Mouse (Mus musculus): Measurements from ENCODE around the gene Nsrp1. TPM values are rescaled to one million over a fixed set of nuclear protein-coding genes. Genes with fewer than 3 reads are reported as not detected.
"Not testable (repeated sequence)": the region's sequence is repeated elsewhere in the genome, so short reads cannot be mapped to it uniquely, and the experiment has no call there.

Nsrp1 gene
- polyA plus RNA-seq, 1 experiment from 2014 or later, result 70.9 TPM

DNA sequence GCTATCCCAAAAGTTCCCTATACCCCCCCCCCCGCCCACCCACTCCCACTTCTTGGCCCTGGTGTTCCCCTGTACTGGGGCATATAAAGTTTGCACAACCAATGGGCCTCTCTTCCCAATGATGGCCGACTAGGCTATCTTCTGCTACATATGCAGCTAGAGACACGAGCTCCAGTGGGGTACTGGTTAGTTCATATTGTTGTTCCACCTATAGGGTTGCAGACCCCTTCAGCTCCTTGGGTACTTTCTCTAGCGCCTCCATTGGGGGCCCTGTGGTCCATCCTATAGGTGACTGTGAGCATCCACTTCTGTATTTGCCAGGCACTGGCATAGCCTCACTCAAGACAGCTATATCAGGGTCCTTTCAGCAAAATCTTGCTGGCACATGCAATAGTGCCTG lies 904 bp downstream of the Nsrp1 start:
- H3K27ac ChIP-seq (replicated peaks; ENCODE audit: low read depth, low read length); H3K9me3 ChIP-seq (ENCODE audit: control insufficient read depth, low read length); ATAC-seq (ENCODE audit: insufficient number of reproducible peaks, low FRiP score, low TSS enrichment, low read depth); H3K36me3 ChIP-seq (ENCODE audit: control insufficient read depth, insufficient read depth, low read length); DNase-seq (ENCODE audit: low spot score); H3K27me3 ChIP-seq (ENCODE audit: control insufficient read depth, insufficient read depth, low read length); H3K4me1 ChIP-seq (ENCODE audit: control insufficient read depth, insufficient read depth, low read length): not testable (repeated sequence)
- Histone ChIP-seq H3K4me2 (ENCODE audit: low read depth, severe bottlenecking) (peak overlapping the region; percentile 72), H3K4me3 (ENCODE audit: low read depth, low read length) (peak overlapping the region; percentile 90), H3K9ac (ENCODE audit: low read length) (peak overlapping the region; percentile 96)
- WGBS, result 75% methylated on average over 4 of the region's 4 CpGs

DNA sequence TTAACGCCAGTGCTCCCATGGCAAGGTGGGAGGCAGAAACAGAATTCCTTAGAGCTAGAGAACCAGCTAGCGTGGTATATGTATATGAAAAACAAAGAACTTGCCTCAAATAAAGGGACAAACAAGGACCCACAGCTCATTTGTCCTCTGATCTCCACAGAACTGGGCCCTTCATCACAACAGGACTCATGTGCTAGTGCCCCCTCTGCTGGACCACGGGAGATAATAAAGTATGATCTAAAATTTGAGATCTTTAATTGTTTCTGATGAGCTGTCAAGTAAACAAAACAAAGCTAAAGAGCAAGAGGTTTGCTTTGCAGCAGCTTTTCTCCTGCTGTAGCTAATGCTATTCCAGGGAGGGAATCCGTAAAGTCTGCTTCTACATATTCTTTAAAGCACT lies 7.5 kb downstream of the Nsrp1 start:
- ATAC-seq (ENCODE audit: insufficient number of reproducible peaks, low FRiP score, low TSS enrichment, low read depth) (no peak), DNase-seq (ENCODE audit: low spot score) (no peak)
- no peak overlapping the region for H3K27ac ChIP-seq (replicated peaks; ENCODE audit: low read depth, low read length)
- WGBS, result 87% methylated on average over 4 of the region's 4 CpGs
- H3K9me3 ChIP-seq (ENCODE audit: control insufficient read depth, low read length), result no peaks in the 10 kb centered on the region
- H3K9ac ChIP-seq (ENCODE audit: low read length), result no peak overlapping the region
- H3K27me3 ChIP-seq (ENCODE audit: control insufficient read depth, insufficient read depth, low read length), result no peaks in the 10 kb centered on the region
- no peak overlapping the region for H3K4me3 ChIP-seq (ENCODE audit: low read depth, low read length)
- no peaks in the 10 kb centered on the region for H3K4me1 ChIP-seq (ENCODE audit: control insufficient read depth, insufficient read depth, low read length)
- H3K4me2 ChIP-seq (ENCODE audit: low read depth, severe bottlenecking), result no peak overlapping the region
- peaks cover 2% of the 10 kb centered on the region; the same call in 1 of the 2 replicates for H3K36me3 ChIP-seq (ENCODE audit: control insufficient read depth, insufficient read depth, low read length)

DNA sequence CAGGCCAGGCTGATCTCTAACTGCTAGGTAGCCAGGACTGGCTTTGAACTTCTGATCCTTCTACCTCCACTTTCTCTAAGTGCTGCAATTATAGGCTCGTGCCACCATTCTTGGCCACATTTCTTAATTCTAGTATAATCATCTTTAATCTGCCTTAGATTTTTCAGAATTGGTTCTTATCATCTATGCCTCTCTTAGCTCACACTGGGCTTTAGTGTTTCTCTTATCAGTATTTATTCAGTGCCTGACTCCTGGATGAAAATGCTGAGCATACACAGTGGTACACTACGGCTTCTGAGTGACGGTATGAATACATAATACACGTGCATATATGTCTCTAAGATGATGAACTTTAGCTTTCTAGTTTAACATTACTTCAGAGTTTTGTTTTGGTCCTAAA lies 9.4 kb downstream of the Nsrp1 start:
- Histone ChIP-seq H3K36me3 (ENCODE audit: control insufficient read depth, insufficient read depth, low read length) (peaks cover 2% of the 10 kb centered on the region; the same call in 1 of the 2 replicates), H3K4me2 (ENCODE audit: low read depth, severe bottlenecking) (no peak overlapping the region), H3K9ac (ENCODE audit: low read length) (no peak overlapping the region), H3K4me3 (ENCODE audit: low read depth, low read length) (no peak overlapping the region), H3K27ac (replicated peaks; ENCODE audit: low read depth, low read length) (no peak overlapping the region), H3K27me3 (ENCODE audit: control insufficient read depth, insufficient read depth, low read length) (no peaks in the 10 kb centered on the region), H3K4me1 (ENCODE audit: control insufficient read depth, insufficient read depth, low read length) (no peaks in the 10 kb centered on the region), H3K9me3 (ENCODE audit: control insufficient read depth, low read length) (no peaks in the 10 kb centered on the region)
- 96% methylated on average over 4 of the region's 4 CpGs for WGBS
- no peak for ATAC-seq (ENCODE audit: insufficient number of reproducible peaks, low FRiP score, low TSS enrichment, low read depth)
- no peak for DNase-seq (ENCODE audit: low spot score)

DNA sequence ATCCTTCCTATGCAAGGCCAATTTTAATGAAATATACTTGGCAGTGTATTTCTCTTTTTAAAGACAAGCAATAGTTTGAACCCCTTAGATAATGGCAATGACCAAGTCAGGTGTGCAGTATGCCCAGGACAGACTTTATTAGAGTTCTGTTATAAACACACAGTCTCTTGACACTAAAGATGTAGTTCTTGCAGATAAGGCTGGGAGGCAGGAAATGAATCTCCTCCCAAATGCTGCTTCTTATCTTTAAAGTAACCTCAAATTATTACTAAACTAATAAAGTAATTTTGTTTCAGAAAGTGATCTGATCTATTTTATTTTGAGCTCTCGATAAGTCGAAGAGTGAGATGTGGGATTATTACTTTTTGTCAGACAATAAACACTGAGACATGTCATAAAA lies 14.8 kb downstream of the Nsrp1 start:
- DNase-seq (ENCODE audit: low spot score), result no peak
- WGBS, result 95% methylated on average over 2 of the region's 2 CpGs

DNA sequence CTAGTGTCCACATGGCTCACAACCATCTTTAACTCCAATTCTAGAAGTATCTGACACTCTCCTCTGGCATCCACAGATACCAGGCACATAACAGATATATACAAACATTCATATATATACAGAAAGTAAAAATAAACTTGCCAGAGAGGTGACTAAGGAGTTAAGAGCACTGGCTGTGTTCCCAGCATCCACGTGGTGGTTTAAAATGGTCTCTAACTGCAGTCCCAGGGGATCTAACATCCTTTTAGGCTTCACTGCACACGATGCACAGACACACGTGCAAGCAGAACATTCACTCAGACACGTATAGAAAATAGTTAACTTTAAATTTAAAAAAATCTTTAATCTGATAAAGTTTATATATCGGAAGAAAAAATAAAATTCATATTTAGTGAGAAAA lies 16.3 kb downstream of the Nsrp1 start:
- Histone ChIP-seq H3K9ac (ENCODE audit: low read length) (no peak overlapping the region), H3K27ac (replicated peaks; ENCODE audit: low read depth, low read length) (no peak overlapping the region), H3K27me3 (ENCODE audit: control insufficient read depth, insufficient read depth, low read length) (no peaks in the 10 kb centered on the region), H3K4me2 (ENCODE audit: low read depth, severe bottlenecking) (no peak overlapping the region), H3K4me3 (ENCODE audit: low read depth, low read length) (no peak overlapping the region), H3K4me1 (ENCODE audit: control insufficient read depth, insufficient read depth, low read length) (no peaks in the 10 kb centered on the region), H3K9me3 (ENCODE audit: control insufficient read depth, low read length) (no peaks in the 10 kb centered on the region), H3K36me3 (ENCODE audit: control insufficient read depth, insufficient read depth, low read length) (no peaks in the 10 kb centered on the region)
- no peak for DNase-seq (ENCODE audit: low spot score)
- WGBS, result 87% methylated on average over 5 of the region's 5 CpGs
- ATAC-seq (ENCODE audit: insufficient number of reproducible peaks, low FRiP score, low TSS enrichment, low read depth), result no peak

More for the DNA sequence above, 14.8 kb downstream of the Nsrp1 start:
- H3K36me3 ChIP-seq (ENCODE audit: control insufficient read depth, insufficient read depth, low read length), result no peaks in the 10 kb centered on the region
- H3K4me1 ChIP-seq (ENCODE audit: control insufficient read depth, insufficient read depth, low read length), result no peaks in the 10 kb centered on the region
- no peak overlapping the region for H3K9ac ChIP-seq (ENCODE audit: low read length)
- no peaks in the 10 kb centered on the region for H3K27me3 ChIP-seq (ENCODE audit: control insufficient read depth, insufficient read depth, low read length)
- H3K4me3 ChIP-seq (ENCODE audit: low read depth, low read length), result no peak overlapping the region
- H3K9me3 ChIP-seq (ENCODE audit: control insufficient read depth, low read length), result no peaks in the 10 kb centered on the region
- no peak overlapping the region for H3K4me2 ChIP-seq (ENCODE audit: low read depth, severe bottlenecking)
- H3K27ac ChIP-seq (replicated peaks; ENCODE audit: low read depth, low read length), result no peak overlapping the region
- no peak for ATAC-seq (ENCODE audit: insufficient number of reproducible peaks, low FRiP score, low TSS enrichment, low read depth)

DNA sequence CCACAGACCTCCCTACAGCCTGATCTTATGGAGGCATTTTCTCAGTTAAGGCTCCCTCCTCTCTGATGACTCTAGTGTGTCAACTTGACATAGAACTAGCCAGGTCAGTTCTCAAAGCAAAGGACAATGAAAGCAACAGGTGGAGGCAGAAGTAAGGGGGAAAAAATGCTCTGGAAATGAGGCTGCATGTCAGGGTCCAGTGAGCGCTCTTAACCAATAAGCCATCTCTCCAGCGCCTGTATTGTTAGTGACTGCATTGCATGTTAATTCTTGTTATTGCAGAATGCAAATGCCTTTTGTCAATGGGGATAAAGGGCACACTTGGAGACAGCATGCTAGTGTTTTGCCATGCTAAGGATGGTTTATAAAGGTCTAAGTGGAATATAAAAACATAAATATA lies 35.4 kb downstream of the Nsrp1 start:
- no peaks in the 10 kb centered on the region for H3K27me3 ChIP-seq (ENCODE audit: control insufficient read depth, insufficient read depth, low read length)
- no peak for DNase-seq (ENCODE audit: low spot score)
- 79% methylated on average over 2 of the region's 2 CpGs for WGBS
- H3K9me3 ChIP-seq (ENCODE audit: control insufficient read depth, low read length), result no peaks in the 10 kb centered on the region
- H3K4me3 ChIP-seq (ENCODE audit: low read depth, low read length), result no peak overlapping the region
- H3K9ac ChIP-seq (ENCODE audit: low read length), result no peak overlapping the region
- no peak overlapping the region for H3K27ac ChIP-seq (replicated peaks; ENCODE audit: low read depth, low read length)
- H3K36me3 ChIP-seq (ENCODE audit: control insufficient read depth, insufficient read depth, low read length), result peaks cover 8% of the 10 kb centered on the region
- ATAC-seq (ENCODE audit: insufficient number of reproducible peaks, low FRiP score, low TSS enrichment, low read depth), result no peak
- no peaks in the 10 kb centered on the region for H3K4me1 ChIP-seq (ENCODE audit: control insufficient read depth, insufficient read depth, low read length)
- H3K4me2 ChIP-seq (ENCODE audit: low read depth, severe bottlenecking), result no peak overlapping the region

DNA sequence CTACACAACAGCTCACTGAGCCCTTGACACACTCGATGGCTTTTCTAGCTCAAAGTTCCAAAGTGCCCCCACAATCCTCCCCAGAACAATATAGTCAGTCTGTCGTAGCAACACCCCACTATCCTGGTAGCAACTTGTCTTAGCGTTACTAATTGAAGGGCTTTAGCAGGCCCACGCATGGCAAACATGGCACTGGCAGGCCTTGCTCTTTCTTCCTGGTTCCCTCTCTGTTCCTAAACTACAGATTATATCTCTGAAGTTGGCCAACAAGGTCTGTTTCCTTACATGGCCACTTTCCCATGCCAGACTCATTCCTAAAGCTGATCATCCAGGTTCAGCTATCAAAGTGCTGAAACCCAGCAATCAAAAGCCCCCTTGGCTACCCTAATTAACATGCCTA lies 36.3 kb downstream of the Nsrp1 start:
- Histone ChIP-seq H3K4me1 (ENCODE audit: control insufficient read depth, insufficient read depth, low read length) (no peaks in the 10 kb centered on the region), H3K27ac (replicated peaks; ENCODE audit: low read depth, low read length) (no peak overlapping the region), H3K27me3 (ENCODE audit: control insufficient read depth, insufficient read depth, low read length) (no peaks in the 10 kb centered on the region), H3K4me3 (ENCODE audit: low read depth, low read length) (no peak overlapping the region), H3K9ac (ENCODE audit: low read length) (no peak overlapping the region), H3K9me3 (ENCODE audit: control insufficient read depth, low read length) (no peaks in the 10 kb centered on the region), H3K4me2 (ENCODE audit: low read depth, severe bottlenecking) (no peak overlapping the region), H3K36me3 (ENCODE audit: control insufficient read depth, insufficient read depth, low read length) (peaks cover 8% of the 10 kb centered on the region)
- DNase-seq (ENCODE audit: low spot score) (no peak), ATAC-seq (ENCODE audit: insufficient number of reproducible peaks, low FRiP score, low TSS enrichment, low read depth) (no peak)
- 90% methylated on average over 4 of the region's 4 CpGs for WGBS

DNA sequence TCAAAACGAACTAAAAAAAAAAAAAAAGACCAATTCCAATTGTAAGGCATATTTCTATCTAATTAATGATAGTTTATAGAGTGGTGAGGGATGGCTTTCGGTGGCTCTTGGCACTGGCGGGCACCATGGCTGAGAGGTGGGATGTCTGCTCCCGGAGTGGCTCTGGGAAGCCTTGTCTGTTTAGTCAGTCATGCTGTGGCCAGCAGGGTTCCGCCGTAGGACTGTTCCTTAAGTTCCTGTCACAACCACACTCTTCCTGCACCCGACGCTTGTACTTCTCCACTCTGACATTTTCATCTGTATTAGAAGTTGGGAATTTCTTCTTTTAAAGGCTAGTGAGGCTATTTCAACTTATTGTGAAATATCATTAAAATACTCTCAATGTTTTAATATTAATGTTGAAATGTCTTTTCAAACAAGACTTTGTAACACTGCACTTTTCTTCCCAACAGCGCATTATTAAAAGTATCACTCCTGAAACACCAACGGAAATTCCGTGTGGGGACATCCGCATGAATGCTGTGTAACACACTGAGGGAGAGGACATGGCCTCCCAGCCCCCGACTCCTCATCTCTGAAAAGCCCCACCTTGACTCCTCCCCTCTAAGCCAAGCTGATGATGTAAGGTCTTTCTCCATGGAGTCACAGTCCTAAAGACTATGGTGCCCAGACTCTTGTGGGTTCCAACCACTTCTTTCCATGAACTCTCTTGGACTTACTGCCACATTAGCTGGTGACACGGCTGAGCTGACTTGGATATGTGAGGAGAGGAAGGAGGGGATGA lies 46.9 kb downstream of the Nsrp1 start:
- ATAC-seq (ENCODE audit: insufficient number of reproducible peaks, low FRiP score, low TSS enrichment, low read depth) (no peak), DNase-seq (ENCODE audit: low spot score) (no peak)
- H3K9ac ChIP-seq (ENCODE audit: low read length), result no peak overlapping the region
- no peak overlapping the region for H3K27ac ChIP-seq (replicated peaks; ENCODE audit: low read depth, low read length)
- H3K27me3 ChIP-seq (ENCODE audit: control insufficient read depth, insufficient read depth, low read length), result no peaks in the 10 kb centered on the region
- H3K36me3 ChIP-seq (ENCODE audit: control insufficient read depth, insufficient read depth, low read length), result no peaks in the 10 kb centered on the region
- no peaks in the 10 kb centered on the region for H3K9me3 ChIP-seq (ENCODE audit: control insufficient read depth, low read length)
- H3K4me1 ChIP-seq (ENCODE audit: control insufficient read depth, insufficient read depth, low read length), result no peaks in the 10 kb centered on the region
- no peak overlapping the region for H3K4me3 ChIP-seq (ENCODE audit: low read depth, low read length)
- H3K4me2 ChIP-seq (ENCODE audit: low read depth, severe bottlenecking), result no peak overlapping the region
- 84% methylated on average over 14 of the region's 14 CpGs for WGBS

DNA sequence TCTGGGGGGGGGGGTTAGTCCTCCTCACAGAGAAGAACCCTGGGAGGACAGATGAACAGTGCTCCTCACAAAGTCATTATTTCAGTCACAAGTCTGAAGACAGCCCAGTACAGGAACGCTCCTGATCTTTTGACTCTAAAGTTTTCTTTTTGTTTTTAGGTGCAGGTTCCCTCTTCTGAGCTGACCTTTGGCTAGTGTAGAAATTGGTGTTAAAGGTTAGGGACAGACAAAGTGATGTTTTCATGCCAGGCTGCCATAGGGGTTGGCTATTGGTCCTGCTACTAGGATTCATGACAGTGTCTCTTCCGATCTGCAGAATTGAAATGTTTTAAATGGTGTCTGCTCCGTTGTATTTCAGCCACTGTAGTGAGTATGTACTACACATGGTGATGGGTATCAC lies 50.1 kb downstream of the Nsrp1 start:
- no peak overlapping the region for H3K4me2 ChIP-seq (ENCODE audit: low read depth, severe bottlenecking)
- DNase-seq (ENCODE audit: low spot score) (no peak), ATAC-seq (ENCODE audit: insufficient number of reproducible peaks, low FRiP score, low TSS enrichment, low read depth) (no peak)
- no peak overlapping the region for H3K9ac ChIP-seq (ENCODE audit: low read length)
- H3K27me3 ChIP-seq (ENCODE audit: control insufficient read depth, insufficient read depth, low read length), result no peaks in the 10 kb centered on the region
- no peak overlapping the region for H3K27ac ChIP-seq (replicated peaks; ENCODE audit: low read depth, low read length)
- no peaks in the 10 kb centered on the region for H3K4me1 ChIP-seq (ENCODE audit: control insufficient read depth, insufficient read depth, low read length)
- H3K36me3 ChIP-seq (ENCODE audit: control insufficient read depth, insufficient read depth, low read length), result no peaks in the 10 kb centered on the region
- no peaks in the 10 kb centered on the region for H3K9me3 ChIP-seq (ENCODE audit: control insufficient read depth, low read length)
- no peak overlapping the region for H3K4me3 ChIP-seq (ENCODE audit: low read depth, low read length)
- WGBS, result 89% methylated on average over 3 of the region's 3 CpGs

Measured in limb, embryonic 11.5 days (tissue).